Mouse (Mus musculus) lung, postnatal 25 days (tissue): ENCODE measurements at regions not wholly inside any gene's neighbourhood (a gene's known extent, or its start where the extent isn't known, plus 50 kb on each side); places are given as distances from the start of the nearest gene placed in this dataset.

ENCODE experiments used
- DNase-seq: peaks from one replicate; pipeline ENCODE4 v3.0.0; 2022; ENCODE audit warnings: low spot score

GRCm38 (mm10) chr13:115671685-115672084 is 569.9 kb upstream of the Itga1 start:
- no peak for DNase-seq

- DNase-seq, result no peak
These were observed 567.8 kb upstream of the Itga1 start for GRCm38 (mm10) chr13:115669516-115669915.

- no peak for DNase-seq
These were observed 553.4 kb upstream of the Itga1 start for GRCm38 (mm10) chr13:115655134-115655533.

GRCm38 (mm10) chr13:115652935-115653334 is 551.2 kb upstream of the Itga1 start:
- no peak for DNase-seq

- DNase-seq, result no peak
These were observed 550.6 kb upstream of the Itga1 start for GRCm38 (mm10) chr13:115652352-115652751.

- no peak for DNase-seq
These were observed 529.8 kb upstream of the Itga1 start for GRCm38 (mm10) chr13:115631410-115632105.

GRCm38 (mm10) chr13:115630603-115631002 is 528.8 kb upstream of the Itga1 start:
- DNase-seq, result no peak

GRCm38 (mm10) chr13:115613174-115613573 is 511.4 kb upstream of the Itga1 start:
- DNase-seq, result no peak

- no peak for DNase-seq
These were observed 504.7 kb upstream of the Itga1 start for GRCm38 (mm10) chr13:115606441-115606840.

GRCm38 (mm10) chr13:115595126-115595671 is 493.4 kb upstream of the Itga1 start:
- DNase-seq, result no peak

- no peak for DNase-seq
These were observed 474.2 kb upstream of the Itga1 start for GRCm38 (mm10) chr13:115575967-115576366.

- no peak for DNase-seq
These were observed 473.5 kb upstream of the Itga1 start for GRCm38 (mm10) chr13:115575052-115575891.

GRCm38 (mm10) chr13:115541167-115541566 is 439.4 kb upstream of the Itga1 start:
- no peak for DNase-seq

GRCm38 (mm10) chr13:115535900-115536299 is 434.1 kb upstream of the Itga1 start:
- DNase-seq, result no peak

GRCm38 (mm10) chr13:115513914-115514313 is 412.1 kb upstream of the Itga1 start:
- no peak for DNase-seq

- DNase-seq, result no peak
These were observed 410.4 kb upstream of the Itga1 start for GRCm38 (mm10) chr13:115512214-115512613.

- DNase-seq, result no peak
These were observed 406.9 kb upstream of the Itga1 start for GRCm38 (mm10) chr13:115508646-115509045.

- DNase-seq, result no peak
These were observed 392.6 kb upstream of the Itga1 start for GRCm38 (mm10) chr13:115494399-115494798.

- DNase-seq, result no peak
These were observed 374.1 kb upstream of the Itga1 start for GRCm38 (mm10) chr13:115475861-115476260.

GRCm38 (mm10) chr13:115465689-115466088 is 363.9 kb upstream of the Itga1 start:
- no peak for DNase-seq

- no peak for DNase-seq
These were observed 349.5 kb upstream of the Itga1 start for GRCm38 (mm10) chr13:115451244-115451643.

- no peak for DNase-seq
These were observed 325.6 kb upstream of the Itga1 start for GRCm38 (mm10) chr13:115427091-115428033.
